Mouse (Mus musculus) thymus, adult 2 months (tissue): ENCODE results near the gene Rps12. TPM values are rescaled to one million over a fixed set of nuclear protein-coding genes. Genes with fewer than 3 reads are reported as not detected.
A peak's percentile ranks its signal among the peaks of the same experiment; 100 is the strongest.

Source experiments
- DNase-seq: peaks from one replicate; pipeline ENCODE4 v3.0.0; 2021
- H3K27ac ChIP-seq: fragments of 200-500 bp; 2 replicates; pipeline ENCODE4 v1.5.1; 2012; ENCODE audit warnings: low read length, control low read depth; ENCODE audit not compliant: control insufficient read depth, insufficient read depth
- H3K27me3 ChIP-seq: fragments of 200-500 bp; 2 replicates; pipeline ENCODE4 v1.6.1; 2012; ENCODE audit warnings: mild to moderate bottlenecking, low read length, moderate library complexity, mixed read lengths; ENCODE audit not compliant: control insufficient read depth, insufficient read depth
- H3K36me3 ChIP-seq: fragments of 200-500 bp; 2 replicates; pipeline ENCODE4 v1.6.1; 2012; ENCODE audit warnings: mild to moderate bottlenecking, low read length, moderate library complexity; ENCODE audit not compliant: control insufficient read depth, insufficient read depth
- H3K4me1 ChIP-seq: fragments of 200-500 bp; replicated peaks from 2 replicates; pipeline ENCODE4 v1.6.1; 2012; ENCODE audit warnings: low read length; ENCODE audit not compliant: control insufficient read depth, insufficient read depth
- H3K4me3 ChIP-seq: fragments of 200-500 bp; 2 replicates; pipeline ENCODE4 v1.5.1; 2012; ENCODE audit warnings: mild to moderate bottlenecking, low read length, control low read depth, moderate library complexity; ENCODE audit not compliant: control insufficient read depth, insufficient read depth
- CTCF ChIP-seq: fragments of 200-500 bp; IDR thresholded peaks from 2 replicates; pipeline ENCODE4 v1.5.1; 2012; ENCODE audit warnings: mild to moderate bottlenecking, control low read depth, low read length, moderate library complexity, borderline replicate concordance; ENCODE audit not compliant: control insufficient read depth, poor library complexity, insufficient read depth; ENCODE audit errors: extremely low read depth
- POLR2A ChIP-seq: fragments of 200-500 bp; IDR thresholded peaks from 2 replicates; pipeline ENCODE4 v1.6.1; 2012; ENCODE audit warnings: mild to moderate bottlenecking, low read length, control low read depth, moderate library complexity; ENCODE audit not compliant: control insufficient read depth, poor library complexity, insufficient read depth; ENCODE audit errors: extremely low read depth
- whole genome bisulfite sequencing: fragments of 180-500 bp; shearing (Covaris S2); methylation state at CpG from one replicate; pipeline ENCODE4 v1.1.7; 2018; 5-methylcytosine and 5-hydroxymethylcytosine counted together
- polyA plus RNA-seq: library from polyadenylated mRNA; depleted of rRNA; stranded (reverse); fragments of >200 nt; gene quantifications from 2 replicates; pipeline ENCODE4 v1.2.3, GENCODE M21; 2012

The Rps12 gene
- polyA plus RNA-seq, 1 experiment = 1,802 TPM

GRCm38 (mm10) chr10:23812852-23813766 is 26.0 kb upstream of the Rps12 start:
- H3K27ac ChIP-seq = no peak overlapping the region
- DNase-seq = no peak
- no peak overlapping the region for H3K4me3 ChIP-seq
- TF ChIP-seq CTCF (no peak), POLR2A (no peak)
- H3K27me3 ChIP-seq = no peaks in the 10 kb centered on the region
- WGBS = 74% methylated on average over 11 of the region's 11 CpGs
- no peaks in the 10 kb centered on the region for H3K4me1 ChIP-seq
- H3K36me3 ChIP-seq = no peaks in the 10 kb centered on the region

GRCm38 (mm10) chr10:23812438-23812759 is 25.3 kb upstream of the Rps12 start:
- no peaks in the 10 kb centered on the region for H3K4me1 ChIP-seq
- DNase-seq = no peak
- H3K4me3 ChIP-seq = no peak overlapping the region
- H3K27ac ChIP-seq = no peak overlapping the region
- TF ChIP-seq POLR2A = no peak
- TF ChIP-seq CTCF = no peak
- no peaks in the 10 kb centered on the region for H3K36me3 ChIP-seq
- no peaks in the 10 kb centered on the region for H3K27me3 ChIP-seq

DNA sequence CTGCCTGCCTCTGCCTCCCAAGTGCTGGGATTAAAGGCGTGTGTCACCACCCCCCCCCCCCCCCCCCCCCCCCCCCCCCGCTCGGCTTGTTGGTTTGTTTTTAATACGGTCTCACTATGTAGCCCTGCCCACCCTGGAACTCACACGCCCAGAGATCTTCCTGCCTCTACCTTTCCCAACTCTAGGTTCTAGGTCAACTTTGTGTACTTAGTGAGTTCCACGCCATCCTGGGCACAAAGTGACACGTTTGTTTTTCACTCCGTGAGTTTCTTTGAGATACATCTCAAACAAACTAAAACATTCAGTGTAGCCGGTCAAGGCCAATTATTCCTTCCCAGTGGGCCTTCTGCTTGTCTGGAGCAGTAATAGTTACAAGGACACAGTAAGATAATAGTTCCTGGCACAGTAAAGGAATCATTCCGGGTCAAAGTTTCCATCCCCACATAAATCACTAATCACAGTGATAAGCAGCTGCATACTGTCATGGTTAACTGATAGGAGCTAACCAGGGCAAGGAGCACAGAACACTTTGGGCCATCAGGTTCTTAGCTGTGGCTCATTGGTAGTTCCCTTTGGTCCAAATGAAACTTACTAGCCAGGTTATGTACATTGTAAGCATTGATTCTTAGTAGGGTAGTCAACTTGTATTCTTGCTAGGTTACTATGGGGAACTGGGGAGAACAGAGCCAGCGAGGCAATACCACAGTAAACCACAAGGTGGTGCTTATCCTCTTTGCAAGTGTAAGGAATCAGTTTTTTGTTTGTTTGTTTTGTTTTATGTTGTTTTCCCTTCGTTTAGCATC is 24.8 kb upstream of the Rps12 start:
- Histone ChIP-seq H3K36me3 (no peaks in the 10 kb centered on the region), H3K4me1 (no peaks in the 10 kb centered on the region), H3K27ac (no peak overlapping the region), H3K27me3 (no peaks in the 10 kb centered on the region), H3K4me3 (no peak overlapping the region)
- TF ChIP-seq POLR2A (no peak), CTCF (no peak)
- DNase-seq = peak; percentile 62
- WGBS = 62% methylated on average over 7 of the region's 12 CpGs

- DNase-seq = no peak
- no peak overlapping the region for H3K27ac ChIP-seq
- H3K36me3 ChIP-seq = no peaks in the 10 kb centered on the region
- no peaks in the 10 kb centered on the region for H3K27me3 ChIP-seq
- no peak overlapping the region for H3K4me3 ChIP-seq
- TF ChIP-seq POLR2A = no peak
- no peak for TF ChIP-seq CTCF
- H3K4me1 ChIP-seq = no peaks in the 10 kb centered on the region
- 92% methylated on average over 4 of the region's 4 CpGs for WGBS
These were observed 19.1 kb upstream of the Rps12 start for GRCm38 (mm10) chr10:23806201-23806600.

GRCm38 (mm10) chr10:23804665-23805064 is 17.6 kb upstream of the Rps12 start:
- H3K27ac ChIP-seq = no peak overlapping the region
- 94% methylated on average over 3 of the region's 3 CpGs for WGBS
- no peak overlapping the region for H3K4me3 ChIP-seq
- no peaks in the 10 kb centered on the region for H3K27me3 ChIP-seq
- no peaks in the 10 kb centered on the region for H3K4me1 ChIP-seq
- no peak for DNase-seq
- TF ChIP-seq POLR2A = no peak
- no peak for TF ChIP-seq CTCF
- H3K36me3 ChIP-seq = no peaks in the 10 kb centered on the region

DNA sequence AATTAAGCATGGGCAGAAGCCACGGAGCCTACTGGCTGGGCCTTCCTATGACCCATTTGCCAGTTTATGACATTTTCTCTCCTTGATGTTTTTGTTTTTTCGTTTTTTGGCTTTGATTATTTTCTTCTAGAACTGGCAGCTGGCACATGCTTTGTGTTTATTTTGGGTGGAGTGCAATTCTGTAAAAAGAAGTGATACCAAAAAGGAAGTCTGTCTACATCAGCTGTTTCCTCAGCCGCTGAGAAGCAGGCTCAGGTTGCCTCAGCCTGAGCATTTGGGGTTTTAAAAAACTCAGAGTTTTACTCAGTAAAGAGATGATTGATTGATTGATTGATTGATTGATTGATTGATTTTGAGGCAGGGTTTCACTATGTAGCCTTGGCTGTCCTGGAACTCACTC is 15.8 kb upstream of the Rps12 start:
- H3K27ac ChIP-seq = no peak overlapping the region
- H3K36me3 ChIP-seq = no peaks in the 10 kb centered on the region
- H3K27me3 ChIP-seq = no peaks in the 10 kb centered on the region
- no peak for DNase-seq
- H3K4me1 ChIP-seq = no peaks in the 10 kb centered on the region
- H3K4me3 ChIP-seq = no peak overlapping the region
- TF ChIP-seq POLR2A = no peak
- TF ChIP-seq CTCF = no peak
- WGBS = 22% methylated on average over 3 of the region's 3 CpGs

GRCm38 (mm10) chr10:23799933-23800332 is 12.9 kb upstream of the Rps12 start:
- WGBS = 95% methylated on average over 3 of the region's 3 CpGs
- DNase-seq = no peak
- H3K4me3 ChIP-seq = no peak overlapping the region
- H3K27ac ChIP-seq = no peak overlapping the region
- no peak for TF ChIP-seq POLR2A
- TF ChIP-seq CTCF = no peak
- H3K4me1 ChIP-seq = no peaks in the 10 kb centered on the region
- H3K27me3 ChIP-seq = no peaks in the 10 kb centered on the region
- H3K36me3 ChIP-seq = no peaks in the 10 kb centered on the region
